Mouse (Mus musculus) ES-E14 (cell line): ENCODE data around the gene Dock3. TPM values are rescaled to one million over a fixed set of nuclear protein-coding genes. Genes with fewer than 3 reads are reported as not detected.

Experiments
- DNase-seq: peaks from one replicate; pipeline ENCODE4 v3.0.0-alpha.2; 2013; ENCODE audit warnings: low read depth, low spot score
- H3K27ac ChIP-seq: 2 replicates; pipeline ENCODE4 v1.5.1; 2012; ENCODE audit warnings: low read depth, mild to moderate bottlenecking, low read length, moderate library complexity, mixed read lengths; ENCODE audit not compliant: poor library complexity, insufficient read depth, severe bottlenecking
- H3K36me3 ChIP-seq: 2 replicates; pipeline ENCODE4 v1.6.1; 2012; ENCODE audit warnings: mild to moderate bottlenecking, low read length, moderate library complexity, mixed read lengths; ENCODE audit not compliant: control insufficient read depth, poor library complexity, insufficient read depth, severe bottlenecking
- H3K4me1 ChIP-seq, 2 experiments: fragments of 150-350 bp in 1 of 2; sonication (generic) in 1 of 2; 2 replicates each; pipeline ENCODE4 v1.6.1; 2012; ENCODE audit warnings: low read length in 2 of 2, mild to moderate bottlenecking in 1 of 2, mixed read lengths in 1 of 2; ENCODE audit not compliant: control insufficient read depth in 2 of 2, insufficient read depth in 2 of 2, poor library complexity in 1 of 2
- H3K4me3 ChIP-seq, 2 experiments: fragments of 150-350 bp in 1 of 2; sonication (generic) in 1 of 2; 2 replicates each; pipeline ENCODE4 v1.5.1; 2012; ENCODE audit warnings: low read length in 2 of 2, low read depth in 1 of 2, mild to moderate bottlenecking in 1 of 2, mixed read lengths in 1 of 2; ENCODE audit not compliant: insufficient read depth in 1 of 2, poor library complexity in 1 of 2, severe bottlenecking in 1 of 2
- H3K9ac ChIP-seq: 2 replicates; pipeline ENCODE4 v1.6.1; 2012; ENCODE audit warnings: low read depth, mild to moderate bottlenecking, low read length, mixed read lengths; ENCODE audit not compliant: poor library complexity, insufficient read depth, severe bottlenecking
- H3K9me3 ChIP-seq: fragments of 150-350 bp; sonication (generic); 2 replicates; pipeline ENCODE4 v1.6.1; 2012; ENCODE audit warnings: low read depth, mild to moderate bottlenecking, low read length; ENCODE audit not compliant: control insufficient read depth, insufficient read depth
- CHD2 ChIP-seq: IDR thresholded peaks from 2 replicates; pipeline ENCODE4 v1.6.1; 2014; ENCODE audit warnings: mild to moderate bottlenecking, low read depth, low read length, inconsistent platforms
- HCFC1 ChIP-seq: IDR thresholded peaks from 2 replicates; pipeline ENCODE4 v1.6.1; 2012; ENCODE audit warnings: low read length, inconsistent platforms, borderline replicate concordance; ENCODE audit not compliant: insufficient read depth
- MAFK ChIP-seq: IDR thresholded peaks from 2 replicates; pipeline ENCODE4 v1.6.1; 2014; ENCODE audit warnings: mild to moderate bottlenecking, low read depth, low read length, inconsistent platforms; ENCODE audit not compliant: insufficient read depth
- ZC3H11A ChIP-seq: IDR thresholded peaks from 2 replicates; pipeline ENCODE4 v1.6.1; 2012; ENCODE audit warnings: low read depth, mild to moderate bottlenecking, inconsistent platforms, low read length, borderline replicate concordance
- ZNF384 ChIP-seq: IDR thresholded peaks from 2 replicates; pipeline ENCODE4 v1.6.1; 2012; ENCODE audit warnings: low read depth, low read length, inconsistent platforms
- in situ Hi-C, 2 experiments: fragments of 600-800 bp; cut with MboI; formaldehyde crosslinking; loops; one replicate each; pipeline ENCODE4 v1.15.1; 2025; ENCODE audit warnings: low sequenced_read_pairs in 2 of 2, inconsistent platforms in 1 of 2; ENCODE audit not compliant: unreplicated experiment in 2 of 2
- total RNA-seq: library from RNA; depleted of rRNA; stranded (reverse); fragments of 300-350 nt; gene quantifications from 2 replicates; pipeline ENCODE4 v1.2.3, GENCODE M21; 2012

The Dock3 gene
- total RNA-seq, 1 experiment, result 3.3 TPM

- Histone ChIP-seq H3K9ac (no peak overlapping the region), H3K4me3 (no peak overlapping the region), H3K27ac (no peak overlapping the region), H3K4me1 (no peaks in the 10 kb centered on the region), H3K9me3 (no peaks in the 10 kb centered on the region), H3K36me3 (no peaks in the 10 kb centered on the region)
- no peak for DNase-seq
- TF ChIP-seq MAFK, result no peak
- no peak for TF ChIP-seq ZC3H11A
- no peak for TF ChIP-seq HCFC1
- in situ Hi-C loops, result no loop called here
These were observed 317.9 kb downstream of the Dock3 start for GRCm38 (mm10) chr9:106913759-106914158.

- Histone ChIP-seq H3K27ac (no peak overlapping the region), H3K36me3 (no peaks in the 10 kb centered on the region), H3K9me3 (no peaks in the 10 kb centered on the region), H3K4me1 (no peaks in the 10 kb centered on the region), H3K4me3 (no peak overlapping the region), H3K9ac (no peak overlapping the region)
- in situ Hi-C loops, result no loop called here
- TF ChIP-seq CHD2 (no peak), ZNF384 (no peak), HCFC1 (no peak), ZC3H11A (no peak), MAFK (no peak)
- no peak for DNase-seq
These were observed 320.1 kb downstream of the Dock3 start for GRCm38 (mm10) chr9:106911624-106912023.

GRCm38 (mm10) chr9:106908715-106909114 lies 323.0 kb downstream of the Dock3 start:
- in situ Hi-C loops, result loop anchor here in 1 of 2 experiments (10.0 kb wide), 1 partner anchor 386 kb away; the partner anchor contains the start of gene Cish
- DNase-seq, result no peak
- H3K27ac ChIP-seq, result no peak overlapping the region

GRCm38 (mm10) chr9:106908174-106908573 lies 323.5 kb downstream of the Dock3 start:
- Histone ChIP-seq H3K9ac (no peak overlapping the region), H3K9me3 (no peaks in the 10 kb centered on the region), H3K36me3 (no peaks in the 10 kb centered on the region), H3K27ac (no peak overlapping the region), H3K4me1 (no peaks in the 10 kb centered on the region), H3K4me3 (no peak overlapping the region)
- TF ChIP-seq ZNF384 (no peak), HCFC1 (no peak), MAFK (no peak), CHD2 (no peak), ZC3H11A (no peak)
- in situ Hi-C loops, result loop anchor here in 1 of 2 experiments (10.0 kb wide), 1 partner anchor 387 kb away; the partner anchor contains the start of gene Cish
- DNase-seq, result no peak

More at GRCm38 (mm10) chr9:106908715-106909114, 323.0 kb downstream of the Dock3 start:
- H3K36me3 ChIP-seq, result no peaks in the 10 kb centered on the region
- no peaks in the 10 kb centered on the region for H3K9me3 ChIP-seq
- H3K9ac ChIP-seq, result no peak overlapping the region
- no peak overlapping the region for H3K4me3 ChIP-seq
- H3K4me1 ChIP-seq, result no peaks in the 10 kb centered on the region
- TF ChIP-seq MAFK (no peak), CHD2 (no peak), HCFC1 (no peak), ZNF384 (no peak), ZC3H11A (no peak)

GRCm38 (mm10) chr9:106906597-106906996 lies 325.1 kb downstream of the Dock3 start:
- no peak overlapping the region for H3K27ac ChIP-seq
- in situ Hi-C loops, result loop anchor here in 1 of 2 experiments (10.0 kb wide), 1 partner anchor 388 kb away; the partner anchor contains the start of gene Cish
- H3K4me1 ChIP-seq, result no peaks in the 10 kb centered on the region
- no peak for DNase-seq
- no peak overlapping the region for H3K9ac ChIP-seq
- no peak overlapping the region for H3K4me3 ChIP-seq
- TF ChIP-seq ZC3H11A (no peak), HCFC1 (no peak), MAFK (no peak), ZNF384 (no peak), CHD2 (no peak)
- no peaks in the 10 kb centered on the region for H3K9me3 ChIP-seq
- no peaks in the 10 kb centered on the region for H3K36me3 ChIP-seq
